Mouse (Mus musculus): Measurements from ENCODE around the gene Cldn34c1. TPM values are rescaled to one million over a fixed set of nuclear protein-coding genes. Genes with fewer than 3 reads are reported as not detected.

Cldn34c1 gene
- 1.5 TPM for polyA plus RNA-seq (2017; shearing (Covaris generic))

DNA sequence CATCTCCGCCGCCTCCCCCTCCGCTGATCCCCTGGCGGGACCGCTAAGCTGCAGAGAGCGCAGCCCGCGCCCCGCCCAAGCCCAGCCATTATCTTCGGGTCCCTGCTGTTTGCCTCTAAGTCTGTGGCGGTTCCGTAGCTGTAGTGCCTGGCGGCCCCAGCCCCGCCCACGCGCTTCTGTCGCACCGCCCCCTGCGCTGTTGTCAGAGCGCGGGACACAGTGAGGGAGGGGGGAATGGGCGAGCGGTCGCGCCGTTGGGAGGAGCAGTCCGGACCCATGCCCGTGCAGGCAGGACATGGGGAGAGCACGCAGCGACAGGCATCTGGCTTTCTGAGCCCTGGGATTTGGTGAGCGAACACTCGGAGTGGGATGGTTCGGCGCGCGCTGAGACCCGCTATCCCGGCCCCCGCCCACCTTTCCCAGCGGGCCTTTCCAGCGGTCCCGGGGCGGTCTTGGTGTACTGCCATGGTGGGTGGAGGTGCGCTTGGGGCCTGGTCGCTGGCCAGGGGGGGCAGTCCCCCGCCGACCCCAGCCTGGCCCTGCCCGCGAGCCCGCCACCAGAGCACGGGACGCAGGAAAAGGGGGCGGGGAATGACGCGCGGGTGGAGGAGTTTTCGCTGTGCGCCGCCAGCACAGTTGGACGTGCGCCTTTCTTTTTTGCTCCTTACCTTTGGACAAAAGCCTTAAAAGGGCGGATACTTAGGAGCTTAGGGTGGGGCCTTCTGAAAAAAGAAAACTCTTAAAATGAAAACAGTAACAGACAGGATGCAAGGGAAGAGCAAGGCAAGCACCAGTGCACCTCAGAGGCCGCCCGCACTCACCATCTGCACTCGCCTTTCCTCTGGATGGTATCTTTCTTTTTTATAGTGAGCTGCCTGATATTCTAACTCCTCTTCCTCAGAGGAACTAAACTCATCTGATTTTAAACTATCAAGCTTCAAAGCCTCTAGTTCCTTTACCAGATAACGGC is at the start of gene Cldn34c1:
Gene Cldn34c1, plus strand, starts transcription at position 205 of the 970 bp plus-strand sequence.

DNA sequence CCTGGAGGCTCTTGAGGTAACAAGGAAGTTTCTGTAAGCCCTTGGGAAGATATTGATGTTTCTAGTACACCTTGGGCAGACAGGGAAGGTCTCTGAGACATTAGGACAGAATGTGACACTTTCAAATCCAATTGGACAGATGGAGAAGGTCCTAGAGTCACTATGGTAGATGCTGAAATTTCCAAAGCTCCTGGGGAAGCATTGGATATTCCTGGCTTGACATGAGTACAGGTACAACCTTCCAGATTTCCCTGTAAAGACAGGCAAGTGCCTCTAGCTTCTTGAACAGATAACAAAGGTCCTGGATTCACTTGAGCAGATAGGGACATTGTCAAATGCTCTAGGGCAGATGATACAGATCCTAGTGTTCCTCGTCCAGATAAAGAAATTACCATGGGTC is 119.1 kb downstream of the Cldn34c1 start, which contains the start of gene Srsx:
Gene Srsx, minus strand, starts transcription at position 101 of the 400 bp plus-strand sequence.

Other genes starting within 250 kb of the Cldn34c1 start
- not detected for gene Gm17521, start 73.8 kb upstream of the Cldn34c1 start, polyA plus RNA-seq (2017; shearing (Covaris generic))
- gene Srsx, start 119.0 kb downstream of the Cldn34c1 start, polyA plus RNA-seq (2017; shearing (Covaris generic)): not detected
- not detected for gene Gm17577, start 143.4 kb downstream of the Cldn34c1 start, polyA plus RNA-seq (2017; shearing (Covaris generic))

All from naive thymus-derived CD4-positive, alpha-beta T cell, adult 5 months (primary cell).